Mouse (Mus musculus): ENCODE measurements at regions not wholly inside any gene's neighbourhood (a gene's known extent, or its start where the extent isn't known, plus 50 kb on each side); places are given as distances from the start of the nearest gene placed in this dataset.

GRCm38 (mm10) chr9:52472859-52473258 lies 206.7 kb downstream of the AI593442 start:
- Histone ChIP-seq H3K4me3 (ENCODE audit: insufficient read depth, poor library complexity, severe bottlenecking) (no peak overlapping the region), H3K27me3 (ENCODE audit: control insufficient read depth, insufficient read depth, insufficient read length) (no peaks in the 10 kb centered on the region), H3K36me3 (ENCODE audit: control insufficient read depth, insufficient read depth) (no peaks in the 10 kb centered on the region), H3ac (ENCODE audit: control insufficient read depth, insufficient read length, low read depth) (no peak overlapping the region), H3K79me3 (ENCODE audit: low read depth) (no peaks in the 10 kb centered on the region), H3K79me2 (ENCODE audit: control insufficient read depth, insufficient read depth) (no peaks in the 10 kb centered on the region)
- no peak for TF ChIP-seq MYOG (IDR thresholded peaks at IDR 0.05; ENCODE audit: control insufficient read depth, extremely low read depth, insufficient read length)
- peak; percentile 26 for TF ChIP-seq CEBPB (IDR thresholded peaks at IDR 0.05; ENCODE audit: low read depth)

GRCm38 (mm10) chr9:52458518-52458917 lies 221.1 kb downstream of the AI593442 start:
- no peaks in the 10 kb centered on the region for H3K79me2 ChIP-seq (ENCODE audit: control insufficient read depth, insufficient read depth)
- TF ChIP-seq CEBPB (IDR thresholded peaks at IDR 0.05; ENCODE audit: low read depth) (no peak), MYOD1 (IDR thresholded peaks at IDR 0.05; ENCODE audit: control insufficient read depth, insufficient read length, low read depth) (no peak), MYOG (IDR thresholded peaks at IDR 0.05; ENCODE audit: control insufficient read depth, extremely low read depth, insufficient read length) (no peak), MAX (IDR thresholded peaks at IDR 0.05) (no peak), USF1 (IDR thresholded peaks at IDR 0.05; ENCODE audit: low read depth) (no peak), CTCF (IDR thresholded peaks at IDR 0.05; ENCODE audit: control insufficient read depth, insufficient read depth, insufficient read length) (no peak), FOSL1 (IDR thresholded peaks at IDR 0.05; ENCODE audit: insufficient read depth, low read length, poor library complexity, severe bottlenecking) (no peak)
- H3K36me3 ChIP-seq (ENCODE audit: control insufficient read depth, insufficient read depth) = no peaks in the 10 kb centered on the region
- no peaks in the 10 kb centered on the region for H3K27me3 ChIP-seq (ENCODE audit: control insufficient read depth, insufficient read depth, insufficient read length)
- H3K79me3 ChIP-seq (ENCODE audit: low read depth) = no peaks in the 10 kb centered on the region
- H3ac ChIP-seq (ENCODE audit: control insufficient read depth, insufficient read length, low read depth) = no peak overlapping the region
- H3K4me3 ChIP-seq (ENCODE audit: insufficient read depth, poor library complexity, severe bottlenecking) = no peak overlapping the region

- H3ac ChIP-seq (ENCODE audit: control insufficient read depth, insufficient read length, low read depth) = no peak overlapping the region
- no peaks in the 10 kb centered on the region for H3K79me2 ChIP-seq (ENCODE audit: control insufficient read depth, insufficient read depth)
- no peaks in the 10 kb centered on the region for H3K27me3 ChIP-seq (ENCODE audit: control insufficient read depth, insufficient read depth, insufficient read length)
- no peaks in the 10 kb centered on the region for H3K79me3 ChIP-seq (ENCODE audit: low read depth)
- TF ChIP-seq USF1 (IDR thresholded peaks at IDR 0.05; ENCODE audit: low read depth) = no peak
- no peak for TF ChIP-seq MYOG (IDR thresholded peaks at IDR 0.05; ENCODE audit: control insufficient read depth, extremely low read depth, insufficient read length)
- TF ChIP-seq MYOD1 (IDR thresholded peaks at IDR 0.05; ENCODE audit: control insufficient read depth, insufficient read length, low read depth) = no peak
- no peak for TF ChIP-seq FOSL1 (IDR thresholded peaks at IDR 0.05; ENCODE audit: insufficient read depth, low read length, poor library complexity, severe bottlenecking)
- no peak for TF ChIP-seq CEBPB (IDR thresholded peaks at IDR 0.05; ENCODE audit: low read depth)
- TF ChIP-seq MAX (IDR thresholded peaks at IDR 0.05) = no peak
- TF ChIP-seq CTCF (IDR thresholded peaks at IDR 0.05; ENCODE audit: control insufficient read depth, insufficient read depth, insufficient read length) = no peak
- no peaks in the 10 kb centered on the region for H3K36me3 ChIP-seq (ENCODE audit: control insufficient read depth, insufficient read depth)
- no peak overlapping the region for H3K4me3 ChIP-seq (ENCODE audit: insufficient read depth, poor library complexity, severe bottlenecking)
Observed at GRCm38 (mm10) chr9:52454445-52454844, 225.1 kb downstream of the AI593442 start.

GRCm38 (mm10) chr9:52451792-52452191 lies 227.8 kb downstream of the AI593442 start:
- Histone ChIP-seq H3K4me3 (ENCODE audit: insufficient read depth, poor library complexity, severe bottlenecking) (no peak overlapping the region), H3K27me3 (ENCODE audit: control insufficient read depth, insufficient read depth, insufficient read length) (no peaks in the 10 kb centered on the region), H3ac (ENCODE audit: control insufficient read depth, insufficient read length, low read depth) (no peak overlapping the region), H3K79me3 (ENCODE audit: low read depth) (no peaks in the 10 kb centered on the region), H3K79me2 (ENCODE audit: control insufficient read depth, insufficient read depth) (no peaks in the 10 kb centered on the region), H3K36me3 (ENCODE audit: control insufficient read depth, insufficient read depth) (no peaks in the 10 kb centered on the region)
- TF ChIP-seq CTCF (IDR thresholded peaks at IDR 0.05; ENCODE audit: control insufficient read depth, insufficient read depth, insufficient read length) (no peak), FOSL1 (IDR thresholded peaks at IDR 0.05; ENCODE audit: insufficient read depth, low read length, poor library complexity, severe bottlenecking) (no peak), MYOD1 (IDR thresholded peaks at IDR 0.05; ENCODE audit: control insufficient read depth, insufficient read length, low read depth) (no peak), USF1 (IDR thresholded peaks at IDR 0.05; ENCODE audit: low read depth) (no peak), MYOG (IDR thresholded peaks at IDR 0.05; ENCODE audit: control insufficient read depth, extremely low read depth, insufficient read length) (no peak), MAX (IDR thresholded peaks at IDR 0.05) (no peak), CEBPB (IDR thresholded peaks at IDR 0.05; ENCODE audit: low read depth) (no peak)

GRCm38 (mm10) chr9:52448245-52448644 lies 231.3 kb downstream of the AI593442 start:
- H3K79me3 ChIP-seq (ENCODE audit: low read depth) = no peaks in the 10 kb centered on the region
- no peak for TF ChIP-seq MYOD1 (IDR thresholded peaks at IDR 0.05; ENCODE audit: control insufficient read depth, insufficient read length, low read depth)
- no peak for TF ChIP-seq USF1 (IDR thresholded peaks at IDR 0.05; ENCODE audit: low read depth)
- TF ChIP-seq CEBPB (IDR thresholded peaks at IDR 0.05; ENCODE audit: low read depth) = no peak
- TF ChIP-seq FOSL1 (IDR thresholded peaks at IDR 0.05; ENCODE audit: insufficient read depth, low read length, poor library complexity, severe bottlenecking) = no peak
- TF ChIP-seq MYOG (IDR thresholded peaks at IDR 0.05; ENCODE audit: control insufficient read depth, extremely low read depth, insufficient read length) = no peak
- no peak for TF ChIP-seq MAX (IDR thresholded peaks at IDR 0.05)
- no peak for TF ChIP-seq CTCF (IDR thresholded peaks at IDR 0.05; ENCODE audit: control insufficient read depth, insufficient read depth, insufficient read length)
- H3K4me3 ChIP-seq (ENCODE audit: insufficient read depth, poor library complexity, severe bottlenecking) = no peak overlapping the region

DNA sequence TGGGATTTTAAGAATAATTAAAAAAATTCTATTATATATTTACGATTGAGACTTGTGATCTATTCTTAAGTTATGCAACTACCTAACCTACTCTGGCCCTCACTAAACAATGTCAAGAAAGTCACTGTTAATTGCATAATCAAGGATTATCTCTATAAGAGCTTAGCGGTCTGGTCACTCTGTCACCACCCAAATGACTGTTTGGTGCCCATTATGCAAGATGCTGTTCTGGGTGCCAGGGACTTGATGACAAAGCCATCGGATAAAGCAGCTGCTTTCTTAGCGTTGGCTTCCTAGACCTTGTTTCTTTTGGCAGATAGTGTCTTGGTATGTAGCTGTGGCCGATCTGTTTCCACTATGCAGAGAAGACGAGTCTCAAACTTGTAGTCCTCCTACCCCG lies 236.4 kb downstream of the AI593442 start:
- Histone ChIP-seq H3K4me3 (ENCODE audit: insufficient read depth, poor library complexity, severe bottlenecking) (no peak overlapping the region), H3ac (ENCODE audit: control insufficient read depth, insufficient read length, low read depth) (no peak overlapping the region), H3K79me3 (ENCODE audit: low read depth) (no peaks in the 10 kb centered on the region), H3K36me3 (ENCODE audit: control insufficient read depth, insufficient read depth) (no peaks in the 10 kb centered on the region), H3K79me2 (ENCODE audit: control insufficient read depth, insufficient read depth) (no peaks in the 10 kb centered on the region), H3K27me3 (ENCODE audit: control insufficient read depth, insufficient read depth, insufficient read length) (no peaks in the 10 kb centered on the region)
- TF ChIP-seq MAX (IDR thresholded peaks at IDR 0.05) (no peak), MYOG (IDR thresholded peaks at IDR 0.05; ENCODE audit: control insufficient read depth, extremely low read depth, insufficient read length) (no peak), FOSL1 (IDR thresholded peaks at IDR 0.05; ENCODE audit: insufficient read depth, low read length, poor library complexity, severe bottlenecking) (no peak)

More at GRCm38 (mm10) chr9:52448245-52448644, 231.3 kb downstream of the AI593442 start:
- Histone ChIP-seq H3ac (ENCODE audit: control insufficient read depth, insufficient read length, low read depth) (no peak overlapping the region), H3K36me3 (ENCODE audit: control insufficient read depth, insufficient read depth) (no peaks in the 10 kb centered on the region), H3K79me2 (ENCODE audit: control insufficient read depth, insufficient read depth) (no peaks in the 10 kb centered on the region), H3K27me3 (ENCODE audit: control insufficient read depth, insufficient read depth, insufficient read length) (no peaks in the 10 kb centered on the region)

Measured in C2C12 (cell line).